Mouse (Mus musculus) liver, embryonic 16.5 days (tissue): Measurements from ENCODE around the gene Pnkp. TPM values are rescaled to one million over a fixed set of nuclear protein-coding genes. Genes with fewer than 3 reads are reported as not detected.
A peak's percentile ranks its signal among the peaks of the same experiment; 100 is the strongest.

Experiments
- ATAC-seq: fragments of 200-750 bp; cut with Nextera tagmentation; 2 replicates; pipeline ENCODE4 v1.8.0; 2017; ENCODE audit warnings: low read depth, mild to moderate bottlenecking, moderate number of reproducible peaks, moderate library complexity
- H3K27ac ChIP-seq: fragments of 300-500 bp; sonication (generic); 2 replicates; pipeline ENCODE4 v1.5.1; 2014; ENCODE audit warnings: mild to moderate bottlenecking, low read length
- H3K27me3 ChIP-seq: fragments of 300-500 bp; sonication (generic); 2 replicates; pipeline ENCODE4 v1.6.1; 2014; ENCODE audit warnings: low read depth, low read length, mixed read lengths; ENCODE audit not compliant: control insufficient read depth, insufficient read depth
- H3K36me3 ChIP-seq: fragments of 300-500 bp; sonication (generic); 2 replicates; pipeline ENCODE4 v1.6.1; 2014; ENCODE audit warnings: mild to moderate bottlenecking; ENCODE audit not compliant: control insufficient read depth, insufficient read depth
- H3K4me1 ChIP-seq: fragments of 300-500 bp; sonication (generic); 2 replicates; pipeline ENCODE4 v1.6.1; 2014; ENCODE audit warnings: low read depth, low read length, mixed read lengths; ENCODE audit not compliant: control insufficient read depth
- H3K4me2 ChIP-seq: fragments of 300-500 bp; sonication (generic); 2 replicates; pipeline ENCODE4 v1.6.1; 2014; ENCODE audit warnings: low read depth, low read length, mixed read lengths
- H3K4me3 ChIP-seq: fragments of 300-500 bp; sonication (generic); 2 replicates; pipeline ENCODE4 v1.5.1; 2014; ENCODE audit warnings: low read depth, mild to moderate bottlenecking, low read length
- H3K9ac ChIP-seq: fragments of 300-500 bp; sonication (generic); 2 replicates; pipeline ENCODE4 v1.6.1; 2014; ENCODE audit warnings: low read depth, low read length
- H3K9me3 ChIP-seq: fragments of 300-500 bp; sonication (generic); replicated peaks from 2 replicates; pipeline ENCODE4 v1.6.1; 2016; ENCODE audit warnings: low read length; ENCODE audit not compliant: control insufficient read depth
- WGBS: fragments of 180-500 bp; shearing (Covaris S2); extraction: QIAGEN DNeasy Blood & Tissue Kit; methylation state at CpG from one replicate; pipeline ENCODE4 v1.1.7; 2014; ENCODE audit not compliant: insufficient replicate concordance; 5-methylcytosine and 5-hydroxymethylcytosine counted together
- polyA plus RNA-seq: library from polyadenylated mRNA; unstranded; fragments of >200 nt; fragmentation: Nextera tagmentation; extraction: Ambion mirVana; gene quantifications from 2 replicates; pipeline ENCODE4 v1.2.1, GENCODE M21; 2015

The Pnkp gene
- polyA plus RNA-seq, 1 experiment from 2014 or later: 24.3 TPM

DNA sequence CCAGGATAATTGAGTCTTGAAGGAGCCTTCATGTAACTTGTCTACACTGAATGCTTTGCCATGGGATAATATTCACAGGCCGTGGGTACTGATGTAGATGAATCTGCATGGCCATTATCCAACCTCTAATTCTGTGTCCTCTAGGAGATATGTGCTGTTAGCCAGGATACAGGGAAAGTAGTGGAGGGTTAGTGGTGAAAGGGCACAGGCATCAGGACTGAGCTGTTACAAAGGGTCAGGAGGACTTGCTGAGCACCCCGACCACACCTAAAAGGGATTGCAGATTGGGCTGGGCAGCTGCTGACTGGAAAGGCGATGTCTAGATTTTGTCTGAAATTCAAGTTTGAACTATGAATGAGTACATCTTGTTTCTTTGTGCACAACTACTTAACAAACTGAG lies 36.4 kb upstream of the Pnkp start:
- Histone ChIP-seq H3K27ac (peak overlapping the region; percentile 81), H3K4me2 (no peak overlapping the region), H3K36me3 (no peaks in the 10 kb centered on the region), H3K9me3 (no peaks in the 10 kb centered on the region), H3K9ac (no peak overlapping the region), H3K4me3 (no peak overlapping the region), H3K4me1 (peaks cover 71% of the 10 kb centered on the region), H3K27me3 (no peaks in the 10 kb centered on the region)
- 62% methylated on average over 3 of the region's 3 CpGs for WGBS
- ATAC-seq: no peak

DNA sequence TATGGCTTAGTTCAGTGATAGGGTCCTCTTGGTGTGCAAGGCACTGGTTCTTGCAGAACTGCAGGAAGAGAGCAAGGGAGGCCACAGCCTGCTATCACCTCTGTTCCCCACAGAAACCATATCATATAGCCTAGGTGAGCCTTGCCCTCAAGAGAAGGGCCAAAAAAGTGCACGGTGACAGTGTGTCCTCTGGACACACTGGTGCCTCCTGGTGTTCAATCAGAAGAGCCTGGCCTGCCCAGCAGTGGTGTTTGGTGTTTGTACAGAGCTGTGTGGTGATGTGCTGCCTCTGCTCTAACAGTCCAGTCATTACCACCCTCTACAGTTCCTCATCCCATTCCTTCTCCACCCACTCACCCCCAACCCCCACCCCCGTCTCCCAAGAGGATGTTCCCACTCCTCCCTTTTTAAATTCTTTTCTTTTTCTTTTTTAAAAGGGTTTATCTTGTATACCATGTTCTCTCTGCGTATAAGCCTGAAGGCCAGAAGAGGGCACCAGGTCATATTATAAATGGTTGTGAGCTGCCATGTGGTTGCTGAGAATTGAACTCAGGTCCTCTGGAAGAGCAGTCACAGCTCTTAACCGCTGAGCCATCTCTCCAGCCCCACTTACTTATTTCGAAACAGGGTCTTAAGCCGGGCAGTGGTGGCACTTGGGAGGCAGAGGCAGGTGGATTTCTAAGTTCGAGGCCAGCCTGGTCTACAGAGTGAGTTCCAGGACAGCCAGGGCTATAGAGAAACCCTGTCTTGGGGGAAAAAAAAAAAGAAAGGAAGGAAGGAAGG lies 35.1 kb upstream of the Pnkp start:
- no peak overlapping the region for H3K4me3 ChIP-seq
- ATAC-seq: no peak
- H3K36me3 ChIP-seq: peaks cover 3% of the 10 kb centered on the region; the same call in 1 of the 2 replicates
- H3K27ac ChIP-seq: peak overlapping the region; percentile 8; the same call in 1 of the 2 replicates
- no peak overlapping the region for H3K4me2 ChIP-seq
- no peak overlapping the region for H3K9ac ChIP-seq
- WGBS: 68% methylated on average over 7 of the region's 7 CpGs
- H3K4me1 ChIP-seq: peaks cover 71% of the 10 kb centered on the region
- H3K27me3 ChIP-seq: no peaks in the 10 kb centered on the region
- no peaks in the 10 kb centered on the region for H3K9me3 ChIP-seq

DNA sequence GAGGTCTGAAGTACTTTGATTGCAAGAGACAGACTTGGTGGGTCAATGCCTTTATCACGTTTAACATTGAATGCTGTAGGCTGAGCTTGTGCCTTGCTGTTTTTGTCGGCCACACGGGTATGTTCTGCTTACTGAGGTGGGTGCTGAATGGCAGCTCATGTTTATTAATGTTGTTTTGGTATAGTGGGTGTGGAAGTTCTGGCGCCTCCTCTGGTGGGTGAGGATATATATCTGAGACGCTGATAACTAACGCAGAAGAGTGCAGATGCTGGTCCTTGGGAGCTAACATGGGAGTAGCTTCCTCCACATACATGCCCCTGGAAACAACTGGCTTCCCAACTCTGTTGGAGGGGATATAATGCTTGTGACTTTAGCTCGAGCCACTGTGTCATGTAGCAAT lies 33.5 kb upstream of the Pnkp start:
- Histone ChIP-seq H3K4me1 (peaks cover 58% of the 10 kb centered on the region), H3K9me3 (no peaks in the 10 kb centered on the region), H3K36me3 (peaks cover 3% of the 10 kb centered on the region; the same call in 1 of the 2 replicates), H3K27me3 (no peaks in the 10 kb centered on the region), H3K4me2 (no peak overlapping the region), H3K9ac (no peak overlapping the region), H3K4me3 (no peak overlapping the region), H3K27ac (no peak overlapping the region)
- ATAC-seq: no peak
- 31% methylated on average over 7 of the region's 7 CpGs for WGBS

DNA sequence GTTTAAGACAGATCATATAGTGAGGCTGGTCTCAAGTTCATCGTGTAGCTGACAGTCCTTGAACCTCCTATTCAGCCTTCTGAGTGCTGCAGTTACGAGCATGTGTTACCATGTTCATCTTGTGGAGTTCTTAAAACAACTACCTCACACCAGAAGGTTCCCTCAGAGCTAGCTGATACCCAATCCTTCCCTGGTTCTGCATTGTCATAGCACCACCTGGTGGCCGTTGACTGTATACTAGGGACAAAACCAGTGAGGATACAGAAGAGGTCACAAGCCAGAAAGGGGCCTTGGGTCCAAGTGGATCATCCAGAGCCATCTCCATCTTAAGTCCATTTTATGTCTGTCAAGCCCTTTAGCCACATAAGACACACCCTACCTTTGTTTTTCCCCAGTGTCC lies 32.1 kb upstream of the Pnkp start:
- no peak; the same call in 1 of the 2 replicates for ATAC-seq

DNA sequence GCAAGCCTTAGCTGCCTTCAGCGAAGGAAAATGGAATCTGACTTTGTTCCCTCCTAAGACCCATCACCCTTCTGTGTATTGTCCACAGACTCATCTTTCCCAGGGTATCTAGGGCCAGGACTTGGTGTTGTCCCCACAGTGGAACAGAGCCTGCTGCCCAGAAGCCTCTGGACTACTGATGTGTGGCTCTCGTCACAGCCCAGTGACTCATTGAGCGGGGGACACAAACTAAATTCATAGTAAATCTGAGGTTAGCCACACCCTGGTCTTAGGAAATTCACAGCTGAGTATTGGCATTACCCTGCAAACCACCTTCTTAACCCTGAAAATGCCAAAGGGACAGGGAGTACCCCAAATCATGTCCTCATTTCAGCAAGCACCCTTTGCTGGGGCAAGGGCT lies 30.2 kb upstream of the Pnkp start:
- Histone ChIP-seq H3K27me3 (no peaks in the 10 kb centered on the region), H3K4me1 (peaks cover 26% of the 10 kb centered on the region), H3K27ac (no peak overlapping the region), H3K9ac (no peak overlapping the region), H3K9me3 (no peaks in the 10 kb centered on the region), H3K4me3 (no peak overlapping the region), H3K36me3 (peaks cover 35% of the 10 kb centered on the region), H3K4me2 (no peak overlapping the region)
- WGBS: 75% methylated on average over 3 of the region's 3 CpGs
- ATAC-seq: no peak

More for the DNA sequence above, 32.1 kb upstream of the Pnkp start:
- Histone ChIP-seq H3K27ac (no peak overlapping the region), H3K9ac (no peak overlapping the region), H3K36me3 (peaks cover 17% of the 10 kb centered on the region), H3K4me3 (no peak overlapping the region), H3K9me3 (no peaks in the 10 kb centered on the region), H3K4me1 (peaks cover 43% of the 10 kb centered on the region), H3K4me2 (no peak overlapping the region), H3K27me3 (no peaks in the 10 kb centered on the region)
- WGBS: 8% methylated on average over 3 of the region's 3 CpGs

DNA sequence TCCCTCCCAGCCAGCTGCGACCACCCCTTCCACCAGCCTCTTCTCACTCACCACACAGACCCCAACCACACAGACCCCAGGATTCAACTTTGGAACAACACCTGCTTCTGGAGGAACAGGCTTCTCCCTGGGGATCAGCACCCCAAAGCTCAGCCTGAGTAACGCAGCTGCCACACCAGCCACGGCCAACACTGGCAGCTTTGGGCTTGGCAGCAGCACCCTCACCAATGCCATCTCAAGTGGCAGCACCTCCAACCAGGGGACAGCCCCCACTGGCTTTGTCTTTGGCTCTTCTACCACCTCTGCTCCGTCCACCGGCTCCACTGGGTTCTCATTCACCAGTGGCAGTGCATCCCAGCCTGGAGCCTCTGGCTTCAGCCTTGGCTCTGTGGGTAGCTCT lies 28.2 kb upstream of the Pnkp start:
- 88% methylated on average over 5 of the region's 5 CpGs for WGBS

DNA sequence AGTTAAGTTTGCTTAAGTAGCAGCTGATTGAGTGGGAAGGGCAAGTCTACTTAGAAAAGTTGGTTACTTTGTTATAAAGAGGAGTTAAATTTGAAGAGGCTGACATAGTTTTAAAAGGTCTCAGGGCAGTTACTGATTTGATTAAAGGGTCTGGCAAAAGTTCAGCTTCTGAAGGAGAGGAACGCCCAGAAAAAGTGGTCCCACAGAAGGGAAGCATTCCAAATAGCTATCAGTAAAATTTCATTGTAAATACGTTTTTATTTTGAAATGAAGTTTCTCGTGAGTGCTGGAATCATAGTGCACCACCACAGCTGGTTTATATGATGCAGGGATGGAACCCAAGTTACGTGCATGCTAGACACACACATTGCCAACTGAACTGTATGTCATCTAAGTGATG lies 24.2 kb upstream of the Pnkp start:
- no peak overlapping the region for H3K27ac ChIP-seq
- H3K4me1 ChIP-seq: peaks cover 2% of the 10 kb centered on the region; the same call in 1 of the 2 replicates
- H3K4me2 ChIP-seq: no peak overlapping the region
- H3K9me3 ChIP-seq: no peaks in the 10 kb centered on the region
- H3K9ac ChIP-seq: no peak overlapping the region
- no peak for ATAC-seq
- no peak overlapping the region for H3K4me3 ChIP-seq
- 76% methylated on average over 4 of the region's 4 CpGs for WGBS
- peaks cover 35% of the 10 kb centered on the region for H3K36me3 ChIP-seq
- H3K27me3 ChIP-seq: no peaks in the 10 kb centered on the region

More for the DNA sequence above, 28.2 kb upstream of the Pnkp start:
- Histone ChIP-seq H3K36me3 (peaks cover 38% of the 10 kb centered on the region), H3K27ac (no peak overlapping the region), H3K27me3 (no peaks in the 10 kb centered on the region), H3K4me2 (no peak overlapping the region), H3K9ac (no peak overlapping the region), H3K4me1 (peaks cover 11% of the 10 kb centered on the region), H3K9me3 (no peaks in the 10 kb centered on the region), H3K4me3 (no peak overlapping the region)
- no peak for ATAC-seq

DNA sequence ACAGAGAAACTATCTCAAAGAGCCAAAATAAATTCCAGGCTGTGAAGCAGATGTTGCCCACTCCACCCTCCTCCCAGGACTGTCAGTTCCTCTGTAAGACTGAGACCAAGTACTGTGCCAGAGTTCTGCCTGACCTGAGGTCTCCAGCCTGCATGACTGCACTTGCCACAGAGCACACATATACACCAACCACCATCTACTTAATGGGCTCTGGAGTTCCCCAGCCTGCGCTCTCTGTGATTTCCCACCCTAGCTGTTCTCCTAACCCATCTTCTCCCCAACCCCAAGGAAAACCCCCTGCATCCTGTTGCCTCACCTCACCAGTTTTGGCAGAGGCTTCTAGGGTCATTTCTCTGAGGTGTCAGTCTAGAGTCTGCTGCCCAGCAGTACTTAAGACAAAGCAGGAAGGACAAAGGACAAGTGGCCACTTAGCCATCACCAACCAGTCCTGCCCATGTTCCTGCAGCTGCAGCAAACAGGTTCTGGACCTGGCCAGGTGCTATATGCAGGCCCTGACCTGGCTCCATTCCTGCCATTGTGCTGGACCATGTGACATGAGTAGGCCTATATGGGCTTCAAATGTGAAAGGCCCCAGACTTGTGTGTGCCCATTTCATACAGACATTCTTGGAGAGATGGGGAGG lies 21.4 kb upstream of the Pnkp start:
- no peak overlapping the region for H3K9ac ChIP-seq
- no peak overlapping the region for H3K4me2 ChIP-seq
- no peak overlapping the region for H3K27ac ChIP-seq
- peaks cover 15% of the 10 kb centered on the region for H3K27me3 ChIP-seq
- peaks cover 15% of the 10 kb centered on the region for H3K36me3 ChIP-seq
- WGBS: 77% methylated on average over 1 of the region's 1 CpGs
- H3K4me3 ChIP-seq: no peak overlapping the region
- H3K9me3 ChIP-seq: no peaks in the 10 kb centered on the region
- no peak for ATAC-seq
- peaks cover 15% of the 10 kb centered on the region for H3K4me1 ChIP-seq

DNA sequence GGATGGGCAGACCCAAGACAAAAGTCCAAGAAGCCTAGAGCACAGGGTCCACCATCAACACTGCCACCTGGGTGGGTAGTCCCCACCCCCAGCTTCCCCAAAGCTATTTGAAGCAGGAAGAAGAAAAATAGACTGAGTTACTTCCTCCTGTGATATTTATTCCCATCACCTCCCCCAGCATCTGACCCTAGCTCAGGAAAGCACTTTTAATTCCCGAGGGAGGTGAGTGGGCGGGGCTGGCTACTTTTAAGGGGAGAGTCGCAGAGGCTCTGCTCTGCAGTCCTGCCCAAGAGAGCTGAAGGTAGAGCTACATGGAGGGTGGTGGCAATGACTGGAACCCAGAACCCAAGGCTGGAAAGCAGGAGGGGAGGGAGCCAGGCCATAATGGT lies 20.9 kb upstream of the Pnkp start:
- Histone ChIP-seq H3K4me1 (peaks cover 15% of the 10 kb centered on the region), H3K27me3 (peaks cover 17% of the 10 kb centered on the region), H3K4me3 (no peak overlapping the region), H3K9ac (no peak overlapping the region), H3K9me3 (no peaks in the 10 kb centered on the region), H3K4me2 (no peak overlapping the region), H3K36me3 (peaks cover 10% of the 10 kb centered on the region), H3K27ac (no peak overlapping the region)
- no peak for ATAC-seq
- 37% methylated on average over 3 of the region's 3 CpGs for WGBS
